Mouse (Mus musculus) gastrocnemius, postnatal 10 days (tissue): ENCODE data around the gene Tmtc3. TPM values are rescaled to one million over a fixed set of nuclear protein-coding genes. Genes with fewer than 3 reads are reported as not detected.
"Not testable (repeated sequence)": the region's sequence is repeated elsewhere in the genome, so short reads cannot be mapped to it uniquely, and the experiment has no call there.

ENCODE experiments used
- DNase-seq: peaks from one replicate; pipeline ENCODE4 v3.0.0; 2021; ENCODE audit warnings: mixed read lengths
- long read RNA-seq, 2 experiments: library from polyadenylated mRNA; stranded (forward); transcript quantifications; one replicate each; pipeline ENCODE4 v2.0.0; 2021
- total RNA-seq, 2 experiments: library from RNA; stranded (reverse); gene quantifications; 2 replicates each; pipeline ENCODE4 v1.2.3; 2021

The Tmtc3 gene
- 10 to 100 TPM in 1 of 2 experiments, 1 to 10 TPM in 1; 9.6 to 12.1 TPM for total RNA-seq
- long read RNA-seq, experiment 1, full-length matches to known transcripts = 1 of 2 reads
- long read RNA-seq, experiment 1, partial matches to known transcripts = 0 of 2 reads
- long read RNA-seq, experiment 1, other reads (novel, unspliced or antisense) = 1 of 2 reads
- long read RNA-seq, experiment 2, full-length matches to known transcripts = 2 of 4 reads
- long read RNA-seq, experiment 2, partial matches to known transcripts = 0 of 4 reads
- long read RNA-seq, experiment 2, other reads (novel, unspliced or antisense) = 2 of 4 reads

DNA sequence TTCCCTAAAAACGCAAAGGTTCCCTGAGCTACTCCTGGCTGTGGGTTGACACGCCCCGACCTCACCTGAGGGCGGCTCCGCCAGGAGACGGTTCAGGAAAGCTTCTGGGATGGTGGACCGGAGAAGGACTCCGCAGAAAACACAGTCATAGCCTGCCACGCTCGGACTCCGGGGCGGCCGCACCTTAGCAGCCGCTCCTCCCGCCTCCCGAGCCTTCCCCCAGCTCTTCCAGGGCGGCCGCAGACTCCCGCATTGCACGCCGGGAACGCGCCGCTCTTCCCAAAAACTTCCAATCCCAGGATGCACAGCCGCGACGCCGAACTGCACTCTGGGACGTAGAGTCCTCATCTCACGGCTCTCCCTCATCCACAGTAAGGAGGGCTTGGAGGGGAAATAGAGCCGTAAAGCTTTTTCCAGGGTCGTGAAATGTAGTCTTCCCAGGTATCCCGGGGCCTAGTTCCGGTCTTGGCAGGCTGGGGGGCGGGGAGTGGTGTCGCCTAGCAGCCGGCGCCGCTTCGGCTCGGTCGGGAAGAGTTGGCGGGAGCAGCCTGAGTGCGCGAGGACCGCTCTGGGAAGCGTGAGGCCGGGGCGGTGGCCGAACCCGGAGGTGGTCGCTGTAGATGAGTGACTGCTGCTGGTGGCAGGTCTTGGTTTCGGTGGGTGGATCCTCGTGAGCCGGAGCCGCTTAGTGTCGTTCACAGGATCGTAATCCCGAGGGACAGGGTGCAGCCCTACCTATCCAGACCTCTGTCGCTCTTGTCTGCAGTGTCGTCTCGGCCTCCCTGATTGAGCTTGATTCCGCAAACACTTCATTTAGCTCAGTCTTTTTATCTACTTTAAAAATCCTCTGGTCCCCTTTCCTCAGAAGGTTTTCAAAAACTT lies at the start of gene Tmtc3, which contains the start of gene Cep290:
Gene Tmtc3, minus strand, starts transcription at position 254 of the 882 bp plus-strand sequence.
Gene Cep290, plus strand, starts transcription at position 462 of the 882 bp plus-strand sequence.
- DNase-seq = peak; percentile 85

DNA sequence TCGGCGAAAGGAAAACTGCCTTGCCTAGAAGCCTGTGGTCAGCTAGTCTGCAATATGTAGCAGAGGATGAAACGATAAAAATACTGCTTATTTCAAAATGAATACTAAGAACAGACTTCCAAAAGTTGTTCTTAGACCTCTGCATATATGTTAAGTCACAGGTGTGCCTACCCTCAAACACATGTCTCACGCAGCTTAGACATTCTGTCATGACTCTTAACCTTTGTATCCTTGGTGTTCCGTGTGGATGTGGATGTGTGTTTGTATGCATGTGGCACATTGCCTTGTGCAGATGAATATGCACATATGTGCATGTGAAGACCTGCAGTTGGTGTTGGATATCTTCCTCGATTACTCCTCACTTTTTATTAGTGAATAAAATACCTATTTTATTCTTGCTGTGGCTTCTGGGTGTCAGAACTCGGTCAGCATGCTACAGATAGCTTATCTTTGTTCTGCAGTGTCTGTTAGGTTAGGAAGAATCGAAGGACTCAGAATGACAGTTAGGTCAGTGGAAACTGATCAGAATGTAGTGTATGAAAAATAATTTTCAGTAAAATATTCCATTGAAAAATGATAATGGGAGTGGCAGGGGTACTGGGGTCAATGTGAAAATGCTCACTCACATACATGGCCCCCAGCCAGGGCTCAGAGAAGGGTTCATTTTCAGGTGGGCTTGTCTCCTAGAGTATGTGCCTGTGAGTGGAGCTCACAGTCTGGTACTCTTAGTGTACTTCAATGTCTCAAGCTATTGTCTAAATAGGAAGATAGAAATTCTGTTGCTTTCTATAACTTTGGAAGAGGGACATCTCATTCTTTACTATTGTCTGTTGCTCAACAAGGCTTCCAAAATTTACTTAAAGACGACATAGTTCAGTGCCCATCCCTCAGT lies 37.6 kb upstream of the Tmtc3 start:
- no peak for DNase-seq

GRCm38 (mm10) chr10:100522330-100522729 lies 35.2 kb upstream of the Tmtc3 start:
- DNase-seq = no peak

- DNase-seq = no peak
Measured at GRCm38 (mm10) chr10:100521617-100522016, 34.5 kb upstream of the Tmtc3 start.

DNA sequence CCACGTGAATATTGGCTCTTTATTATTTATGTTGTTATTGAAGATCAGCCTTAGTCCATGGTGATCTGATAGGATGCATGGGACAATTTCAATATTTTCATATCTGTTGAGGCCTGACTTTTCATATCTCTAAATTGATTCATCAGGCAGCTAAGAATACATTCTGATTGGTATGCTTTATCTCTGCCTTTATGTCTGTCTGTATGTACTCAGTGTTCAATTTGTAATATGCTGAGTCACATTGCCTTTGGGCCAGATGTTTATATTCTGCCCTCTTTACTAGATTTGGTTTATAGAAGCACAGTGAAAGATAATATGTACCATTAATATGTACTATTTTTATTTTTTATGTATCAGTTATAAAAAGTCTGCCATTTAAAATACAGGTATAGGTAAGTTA lies 21.0 kb upstream of the Tmtc3 start:
- no peak for DNase-seq

- DNase-seq = no peak
Measured at GRCm38 (mm10) chr10:100498309-100498708, 11.2 kb upstream of the Tmtc3 start.

DNA sequence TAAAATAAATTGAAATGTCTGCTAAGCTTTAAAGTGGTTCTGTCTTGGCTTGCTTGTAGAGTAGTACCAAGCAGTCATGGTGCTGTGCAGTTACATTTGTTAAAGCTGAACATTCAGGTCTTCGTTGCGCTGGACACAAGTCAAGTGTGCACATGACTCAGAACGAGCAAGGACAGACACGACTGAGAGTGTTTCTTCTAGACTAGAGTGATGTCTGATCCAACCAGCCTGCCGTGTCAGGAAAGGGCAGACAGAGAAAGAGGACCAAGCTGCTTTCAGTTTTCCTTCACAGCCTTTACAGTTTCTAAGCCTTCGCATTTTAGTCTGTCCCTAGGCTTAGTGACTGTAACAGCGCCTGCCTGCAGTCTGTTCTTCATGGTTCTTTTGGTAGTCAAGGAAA lies 4.8 kb upstream of the Tmtc3 start:
- DNase-seq = no peak

GRCm38 (mm10) chr10:100486701-100487096 lies 451 bp downstream of the Tmtc3 start:
- DNase-seq = peak; percentile 5

DNA sequence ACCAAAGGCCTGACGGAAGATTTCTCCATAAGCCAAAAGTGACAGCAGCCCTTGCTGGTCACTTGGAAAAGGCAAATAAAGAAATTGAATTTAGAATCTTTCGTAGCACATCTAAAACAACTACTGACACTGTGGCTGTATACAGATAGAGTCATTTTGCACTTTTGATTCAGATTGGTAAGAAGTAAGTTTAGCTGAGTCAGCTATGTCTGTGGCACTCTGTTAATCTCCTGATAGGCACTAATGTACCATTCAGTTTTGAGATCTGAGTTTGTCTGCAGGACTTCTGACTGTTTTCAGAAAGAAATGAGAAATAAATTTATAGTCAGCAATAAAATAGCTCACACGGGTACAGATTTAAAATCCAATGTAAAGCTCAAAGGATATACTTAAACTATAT lies 7.6 kb downstream of the Tmtc3 start:
- no peak for DNase-seq

DNA sequence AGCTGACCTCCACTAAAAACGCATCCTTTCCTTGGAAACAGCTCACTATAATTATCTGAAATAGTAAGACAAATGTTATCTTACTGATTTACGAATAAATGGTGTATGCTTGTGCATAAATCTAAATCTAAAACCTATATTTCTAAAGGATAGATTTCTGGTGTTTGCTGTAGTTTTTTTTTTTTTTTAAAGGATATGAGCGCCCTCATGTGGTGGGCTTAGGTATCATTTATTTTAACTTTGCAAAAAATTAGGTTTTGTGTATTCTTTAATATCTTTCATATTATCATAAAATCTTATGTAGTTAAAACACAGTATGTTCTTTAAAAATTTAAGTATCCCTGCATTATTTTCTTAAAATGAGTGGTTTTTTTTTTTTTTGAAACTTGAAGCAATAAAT lies 12.1 kb downstream of the Tmtc3 start:
- no peak for DNase-seq

DNA sequence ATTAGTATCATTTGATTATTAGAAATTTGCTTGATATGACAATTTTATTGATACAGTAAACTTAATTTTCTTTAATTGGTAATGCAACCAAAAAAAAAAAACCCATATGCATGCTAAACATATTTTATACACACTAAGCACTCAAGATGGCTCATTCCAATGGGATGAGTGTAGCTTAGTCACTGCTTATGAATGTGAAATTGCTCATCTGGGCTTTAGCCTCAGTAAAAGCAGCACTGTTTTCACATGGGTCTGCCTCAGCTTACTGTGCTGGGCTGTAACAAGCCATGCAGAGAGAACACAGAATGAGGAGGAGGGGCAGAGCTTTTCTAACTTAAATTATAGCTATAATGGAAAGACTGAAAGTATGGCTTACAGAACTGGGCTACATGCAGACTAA lies 26.6 kb downstream of the Tmtc3 start:
- DNase-seq = no peak

GRCm38 (mm10) chr10:100449394-100449793 lies 37.8 kb downstream of the Tmtc3 start:
- no peak for DNase-seq

DNA sequence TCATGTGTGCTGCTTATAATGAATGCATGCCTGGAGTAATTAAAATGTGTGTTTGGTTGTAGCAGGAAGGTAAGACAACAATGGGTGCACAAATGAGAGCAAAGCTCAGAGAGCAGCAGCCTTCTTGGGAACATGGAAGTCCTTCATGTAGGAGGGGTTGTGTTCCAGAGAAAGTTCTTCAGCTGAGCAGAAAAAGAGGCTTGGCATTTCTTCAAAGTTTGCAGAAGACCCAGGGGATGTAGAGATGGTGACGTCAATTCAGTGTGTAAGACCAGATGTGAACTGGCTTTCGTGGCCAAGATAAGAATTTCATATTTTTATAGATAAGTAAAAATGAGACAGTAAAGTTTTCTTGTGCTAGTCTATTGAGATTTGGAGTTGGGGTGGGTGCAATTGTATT lies 59.6 kb downstream of the Tmtc3 start:
- DNase-seq = no peak

GRCm38 (mm10) chr10:100415566-100415965 lies 71.6 kb downstream of the Tmtc3 start:
- no peak for DNase-seq

GRCm38 (mm10) chr10:100402301-100402700 lies 84.8 kb downstream of the Tmtc3 start:
- not testable (repeated sequence) for DNase-seq

Other genes with a start within 250 kb of the Tmtc3 start
- not detected for gene Gm4301, start 151.7 kb downstream of the Tmtc3 start, total RNA-seq
- gene Gm4302, start 146.5 kb downstream of the Tmtc3 start, total RNA-seq = not detected
- gene Gm4303, start 141.4 kb downstream of the Tmtc3 start, total RNA-seq = not detected
- not detected for gene Gm4305, start 136.3 kb downstream of the Tmtc3 start, total RNA-seq
- gene Gm4307, start 126.0 kb downstream of the Tmtc3 start, total RNA-seq = not detected
- not detected for gene Gm4312, start 104.8 kb downstream of the Tmtc3 start, total RNA-seq
- gene Cep290, start 208 bp upstream of the Tmtc3 start, total RNA-seq = 1 to 10 TPM; 2.4 to 3.5 TPM
- 1 to 10 TPM; 7.9 to 8.4 TPM for gene 4930430F08Rik, start 103.1 kb upstream of the Tmtc3 start, total RNA-seq
- not detected for gene 1700017N19Rik, start 103.1 kb upstream of the Tmtc3 start, total RNA-seq